Mouse (Mus musculus): ENCODE data around the gene Actl11. TPM values are rescaled to one million over a fixed set of nuclear protein-coding genes. Genes with fewer than 3 reads are reported as not detected.

Gene Actl11
- total RNA-seq (2022) = not detected

DNA sequence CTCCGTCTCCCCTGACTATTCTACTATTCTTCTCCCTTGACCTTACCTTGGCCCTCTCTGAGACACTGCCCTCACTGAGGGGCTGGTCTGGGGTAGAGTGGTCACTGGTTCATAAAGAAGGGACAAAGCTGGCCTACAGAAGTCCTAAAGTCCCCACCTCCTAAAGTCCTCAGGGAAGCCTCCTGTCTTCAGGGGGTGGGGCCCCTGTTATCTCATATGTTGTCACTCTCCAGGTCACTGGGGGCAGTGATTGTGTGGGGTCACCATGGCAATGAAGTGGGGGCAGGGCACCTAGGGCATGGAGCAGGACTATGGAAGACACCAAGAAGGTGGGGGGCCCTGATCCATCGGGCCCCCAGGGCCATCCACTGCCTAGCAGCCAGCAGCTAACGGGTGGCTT is at the start of gene Actl11:
Gene Actl11 (plus strand): TSS at position 301 of the 400 bp plus-strand sequence.
- no peak for DNase-seq (ENCODE audit: low spot score)

DNA sequence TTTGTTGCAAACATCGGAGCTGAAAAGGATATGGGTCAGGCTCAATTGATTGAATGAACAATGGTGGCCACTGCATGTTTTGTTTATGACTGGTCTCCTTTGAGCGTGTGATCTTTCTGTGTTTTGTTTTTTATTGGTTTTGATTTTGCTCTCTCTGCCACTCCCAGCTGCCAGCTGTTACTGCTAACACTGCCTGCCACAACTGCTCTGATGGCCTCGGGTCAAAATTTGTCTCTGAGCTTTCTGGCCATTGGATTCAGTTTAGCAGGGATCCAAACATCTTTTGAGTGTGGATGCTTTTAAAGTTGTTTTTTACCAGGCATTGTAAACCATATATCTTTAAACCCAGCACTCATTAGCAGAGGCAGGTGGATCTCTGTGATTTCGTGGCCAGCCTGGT is 47.9 kb upstream of the Actl11 start:
- DNase-seq (ENCODE audit: low spot score) = no peak

DNA sequence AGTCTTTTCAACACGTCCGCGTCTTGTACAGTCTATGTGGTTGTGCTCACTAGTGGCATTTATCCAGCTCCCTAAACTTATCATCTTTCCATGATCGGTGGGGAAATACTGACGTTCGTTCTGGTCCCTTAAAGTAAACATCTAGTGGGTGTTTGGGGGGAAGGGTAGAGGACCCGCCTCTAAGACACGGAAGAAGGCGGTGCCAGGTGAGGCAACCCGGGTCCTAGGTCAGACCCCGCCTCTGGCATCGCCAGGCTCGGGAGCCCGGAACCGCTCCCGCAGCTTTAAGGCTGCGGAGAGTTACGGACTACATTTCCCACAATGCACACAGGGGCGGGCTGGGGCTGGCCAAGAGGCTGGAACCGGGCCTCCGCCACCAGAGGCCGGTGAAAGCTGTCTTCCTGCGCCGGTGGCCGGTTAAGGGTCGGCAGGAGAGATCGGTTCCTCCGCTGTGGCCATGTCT is 40.4 kb upstream of the Actl11 start, which contains the start of gene Mon1a:
Gene Mon1a (plus strand): TSS at position 348 of the 463 bp plus-strand sequence.
- peak; percentile 89 for DNase-seq (ENCODE audit: low spot score)

DNA sequence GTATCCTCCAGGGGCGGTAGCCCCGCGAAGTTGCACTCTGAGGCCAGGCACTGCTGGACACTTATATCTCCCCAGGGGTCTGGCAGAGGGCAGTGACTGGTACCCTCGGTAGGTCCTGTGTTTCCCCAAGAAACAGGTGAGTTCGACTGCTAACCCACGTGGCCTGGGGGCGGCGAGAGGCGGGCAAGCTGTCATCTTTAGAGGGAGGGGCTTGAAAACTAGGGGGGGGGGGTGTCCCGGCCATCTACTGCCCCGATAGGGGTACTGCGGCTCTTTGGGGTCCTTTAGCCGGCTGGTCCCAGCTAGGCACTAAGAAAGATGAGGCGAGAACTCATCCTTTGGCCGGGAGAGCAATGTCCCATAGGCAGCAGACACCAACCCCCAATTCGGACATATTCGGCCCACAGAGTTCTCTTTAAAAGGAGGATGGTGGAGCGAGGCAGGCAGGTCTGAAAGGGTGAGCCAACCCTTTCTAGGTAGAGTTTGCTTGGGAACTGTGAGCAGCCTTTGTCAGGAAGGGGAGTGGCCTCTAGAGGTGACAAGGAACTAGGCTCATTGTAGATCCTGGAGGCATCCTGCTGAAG is 39.9 kb upstream of the Actl11 start:
- no peak for DNase-seq (ENCODE audit: low spot score)

DNA sequence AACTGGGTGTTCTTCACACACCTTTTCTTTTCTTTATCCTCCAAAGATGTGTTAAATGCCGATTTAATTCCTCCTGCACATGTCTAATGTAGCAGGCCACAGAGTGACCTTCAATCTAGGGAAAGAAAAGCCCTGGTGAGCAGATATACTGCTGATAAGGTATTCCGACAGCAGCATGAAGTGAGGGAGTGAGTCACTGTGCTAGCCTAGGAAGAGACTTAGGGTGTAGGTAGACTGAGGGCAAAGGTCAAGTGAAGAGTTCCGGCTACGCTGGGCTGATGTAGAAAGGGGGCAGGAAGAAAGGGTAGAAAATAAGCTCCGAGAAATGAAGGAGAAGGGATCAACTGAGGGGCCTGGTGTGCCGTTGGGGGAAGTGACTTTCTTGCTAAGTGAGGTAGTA is 38.0 kb upstream of the Actl11 start:
- DNase-seq (ENCODE audit: low spot score) = no peak

DNA sequence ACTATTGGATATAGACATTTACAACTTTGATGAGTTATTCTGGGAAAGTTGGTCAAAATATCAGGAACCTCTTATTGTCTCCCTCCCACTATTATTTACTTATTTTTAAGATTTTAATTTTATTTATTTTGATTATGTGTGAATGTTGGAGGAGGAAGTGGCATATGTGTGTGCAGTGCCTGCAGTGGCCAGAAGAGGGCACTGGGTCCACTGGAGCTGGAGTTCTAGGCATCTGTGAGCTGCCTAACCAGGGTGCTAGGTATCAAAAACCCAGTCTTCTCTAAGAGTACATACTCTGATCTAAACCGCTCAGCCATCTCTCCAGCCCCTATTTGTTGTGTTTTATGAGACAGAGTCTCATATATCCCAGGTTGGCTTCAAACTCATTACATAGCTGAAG is 37.2 kb upstream of the Actl11 start:
- DNase-seq (ENCODE audit: low spot score) = no peak

DNA sequence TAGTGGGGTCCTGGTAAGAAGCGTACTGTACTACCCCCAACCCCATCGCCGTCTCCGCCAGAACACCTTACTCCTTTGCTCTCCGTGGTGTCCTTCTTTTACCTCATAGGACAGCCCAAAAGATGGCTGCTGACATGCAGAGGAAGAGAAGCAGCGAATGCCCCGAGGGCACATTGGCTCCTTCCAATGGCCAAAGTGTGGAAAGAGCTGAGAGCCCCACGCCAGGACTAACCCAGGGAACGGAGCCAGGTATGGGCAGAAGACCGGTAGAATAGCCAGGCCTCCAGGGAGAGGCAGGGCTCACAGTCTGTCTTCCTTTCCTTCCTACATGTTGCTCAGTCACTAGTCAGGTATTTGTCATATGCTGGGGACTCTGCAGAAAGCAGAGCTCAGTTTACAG is 29.7 kb upstream of the Actl11 start:
- DNase-seq (ENCODE audit: low spot score) = no peak

DNA sequence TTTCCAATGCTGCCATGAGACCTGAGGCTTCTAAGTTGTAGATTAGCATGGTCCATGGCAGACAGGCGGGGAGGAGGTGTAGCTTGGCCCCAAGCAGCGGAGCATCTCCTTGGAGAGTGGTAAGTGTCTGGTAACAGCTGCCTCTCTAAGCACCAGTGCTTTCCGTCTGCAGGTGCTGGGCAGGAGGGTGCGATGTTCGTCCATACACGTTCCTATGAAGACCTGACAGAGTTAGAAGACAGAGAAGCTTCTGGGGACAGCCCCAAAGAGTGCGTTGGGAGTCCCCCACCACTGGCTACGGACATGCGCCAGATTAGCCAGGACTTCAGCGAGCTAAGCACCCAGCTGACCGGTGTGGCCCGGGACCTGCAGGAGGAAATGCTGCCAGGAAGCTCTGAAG is 28.4 kb upstream of the Actl11 start:
- DNase-seq (ENCODE audit: low spot score) = no peak

DNA sequence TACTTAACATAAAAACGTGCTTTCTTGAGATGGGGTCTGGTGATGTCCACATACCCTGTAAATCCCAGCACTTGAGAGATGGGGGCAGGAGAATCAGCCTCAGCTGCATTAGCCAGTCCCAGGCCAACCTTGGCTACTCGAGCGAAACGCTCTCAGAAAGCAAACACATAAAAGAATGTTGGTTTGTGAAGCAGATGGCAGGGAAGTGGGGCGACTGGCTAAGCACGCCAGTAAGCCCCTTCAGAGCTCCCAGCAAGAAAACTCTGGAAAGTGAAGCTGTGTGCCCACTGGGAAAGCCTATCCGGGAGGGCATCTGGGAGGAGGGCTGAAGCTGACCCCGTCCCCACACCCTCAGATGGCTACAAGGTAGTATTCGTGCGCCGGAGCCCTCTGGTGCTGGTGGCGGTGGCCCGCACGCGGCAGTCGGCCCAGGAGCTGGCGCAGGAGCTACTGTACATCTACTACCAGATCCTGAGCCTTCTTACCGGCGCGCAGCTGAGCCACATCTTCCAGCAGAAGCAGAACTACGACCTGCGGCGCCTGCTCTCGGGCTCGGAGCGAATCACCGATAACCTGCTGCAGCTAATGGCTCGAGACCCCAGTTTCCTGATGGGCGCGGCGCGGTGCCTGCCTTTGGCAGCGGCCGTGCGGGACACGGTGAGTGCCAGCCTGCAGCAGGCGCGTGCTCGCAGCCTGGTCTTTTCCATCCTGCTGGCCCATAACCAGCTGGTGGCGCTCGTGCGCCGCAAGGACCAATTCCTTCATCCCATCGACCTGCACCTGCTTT is 27.2 kb upstream of the Actl11 start:
- no peak for DNase-seq (ENCODE audit: low spot score)

DNA sequence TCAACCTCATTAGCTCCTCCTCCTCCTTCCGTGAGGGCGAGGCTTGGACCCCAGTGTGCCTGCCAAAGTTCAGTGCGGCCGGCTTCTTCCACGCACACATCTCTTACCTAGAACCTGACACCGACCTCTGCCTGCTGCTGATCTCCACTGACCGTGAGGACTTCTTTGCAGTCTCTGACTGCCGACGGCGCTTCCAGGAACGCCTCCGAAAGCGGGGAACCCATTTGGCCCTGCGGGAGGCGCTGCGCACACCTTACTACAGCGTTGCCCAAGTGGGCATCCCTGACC is 26.7 kb upstream of the Actl11 start:
- no peak for DNase-seq (ENCODE audit: low spot score)

DNA sequence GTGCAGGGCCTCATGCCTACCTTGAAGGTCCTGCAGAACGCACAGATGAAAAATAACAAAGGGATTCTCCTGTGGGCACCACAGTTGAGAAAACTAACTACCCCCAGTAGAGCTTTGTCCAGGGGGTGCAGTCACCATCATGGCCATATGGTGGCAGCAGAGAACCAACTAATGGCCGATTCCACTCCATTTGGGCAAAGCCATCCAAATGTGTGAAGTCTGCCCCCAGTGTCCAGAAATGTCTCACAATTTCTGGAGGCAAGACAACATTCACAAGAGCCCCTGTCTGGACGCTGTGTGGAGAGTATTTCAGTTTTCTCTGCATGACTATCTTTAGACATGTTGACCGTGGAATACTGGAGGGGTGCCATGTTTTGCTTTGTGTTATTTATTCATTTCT is 23.5 kb upstream of the Actl11 start:
- DNase-seq (ENCODE audit: low spot score) = peak; percentile 91

DNA sequence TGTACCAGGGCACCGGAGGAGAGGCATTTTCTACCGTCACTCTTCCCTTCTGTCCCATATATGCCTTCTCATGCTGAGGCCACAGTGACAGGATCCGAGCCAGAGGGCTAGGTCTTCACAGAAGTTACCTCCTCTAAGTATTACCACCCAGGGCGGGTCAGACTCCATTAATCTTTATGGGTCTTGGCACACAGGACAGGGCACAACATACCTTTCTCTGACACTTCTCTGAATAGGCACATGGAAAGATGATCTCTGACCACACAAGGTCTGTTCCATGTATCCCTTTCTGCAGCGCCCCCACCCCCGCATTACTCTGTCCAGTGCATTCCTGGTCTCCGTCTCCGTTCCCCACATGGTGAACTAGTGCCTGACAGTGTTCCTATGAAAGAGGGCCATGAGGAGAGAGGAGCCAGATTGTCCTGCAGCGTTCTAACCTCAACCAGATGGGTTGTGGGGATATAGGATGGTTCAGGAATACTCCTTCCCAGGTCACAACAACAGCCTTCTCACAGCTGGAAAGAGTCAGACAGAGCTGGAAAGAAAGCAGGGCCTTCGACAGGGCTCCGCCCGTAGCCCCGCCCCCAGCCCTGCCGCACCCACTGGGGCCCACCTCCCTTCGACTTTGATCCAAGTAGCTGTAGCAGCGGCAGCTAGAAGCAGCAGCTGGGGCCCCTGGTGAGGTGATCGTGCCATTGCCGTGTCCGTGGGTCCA is 21.9 kb upstream of the Actl11 start, which contains the start of gene Mst1r:
Gene Mst1r (plus strand): TSS at position 622 of the 715 bp plus-strand sequence.
- peak; percentile 79 for DNase-seq (ENCODE audit: low spot score)

DNA sequence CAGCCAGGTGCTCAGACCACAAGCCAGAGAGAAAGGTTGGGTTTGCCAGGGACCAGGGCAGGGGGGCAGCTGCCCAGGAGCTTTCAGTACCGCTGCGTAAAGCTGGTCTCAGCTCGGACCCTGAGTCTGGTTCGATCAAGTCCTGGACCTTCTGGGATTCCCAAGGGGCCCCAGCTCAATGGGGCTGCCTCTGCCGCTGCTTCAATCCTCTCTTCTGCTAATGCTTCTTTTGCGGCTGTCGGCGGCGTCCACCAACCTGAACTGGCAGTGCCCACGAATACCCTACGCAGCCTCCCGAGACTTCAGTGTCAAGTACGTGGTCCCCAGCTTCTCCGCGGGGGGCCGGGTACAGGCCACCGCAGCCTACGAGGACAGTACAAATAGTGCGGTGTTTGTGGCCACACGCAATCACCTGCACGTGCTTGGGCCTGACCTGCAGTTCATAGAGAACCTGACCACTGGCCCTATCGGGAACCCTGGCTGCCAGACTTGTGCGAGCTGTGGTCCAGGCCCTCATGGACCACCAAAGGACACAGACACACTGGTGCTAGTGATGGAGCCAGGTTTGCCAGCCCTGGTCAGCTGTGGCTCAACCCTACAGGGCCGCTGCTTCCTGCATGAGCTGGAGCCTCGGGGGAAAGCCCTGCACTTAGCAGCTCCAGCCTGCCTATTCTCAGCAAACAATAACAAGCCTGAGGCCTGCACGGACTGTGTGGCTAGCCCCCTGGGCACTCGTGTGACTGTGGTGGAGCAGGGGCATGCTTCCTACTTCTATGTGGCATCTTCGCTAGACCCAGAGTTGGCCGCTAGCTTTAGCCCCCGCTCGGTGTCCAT is 21.1 kb upstream of the Actl11 start:
- no peak for DNase-seq (ENCODE audit: low spot score)

DNA sequence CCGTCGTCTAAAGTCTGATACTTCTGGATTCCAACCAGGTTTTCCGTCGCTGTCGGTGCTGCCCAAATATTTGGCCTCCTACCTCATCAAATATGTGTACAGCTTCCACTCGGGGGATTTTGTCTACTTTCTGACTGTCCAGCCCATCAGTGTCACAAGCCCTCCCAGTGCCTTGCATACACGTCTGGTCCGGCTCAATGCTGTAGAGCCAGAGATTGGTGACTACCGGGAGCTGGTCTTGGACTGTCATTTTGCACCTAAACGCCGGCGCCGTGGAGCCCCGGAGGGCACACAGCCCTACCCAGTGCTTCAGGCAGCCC is 20.5 kb upstream of the Actl11 start:
- no peak for DNase-seq (ENCODE audit: low spot score)

DNA sequence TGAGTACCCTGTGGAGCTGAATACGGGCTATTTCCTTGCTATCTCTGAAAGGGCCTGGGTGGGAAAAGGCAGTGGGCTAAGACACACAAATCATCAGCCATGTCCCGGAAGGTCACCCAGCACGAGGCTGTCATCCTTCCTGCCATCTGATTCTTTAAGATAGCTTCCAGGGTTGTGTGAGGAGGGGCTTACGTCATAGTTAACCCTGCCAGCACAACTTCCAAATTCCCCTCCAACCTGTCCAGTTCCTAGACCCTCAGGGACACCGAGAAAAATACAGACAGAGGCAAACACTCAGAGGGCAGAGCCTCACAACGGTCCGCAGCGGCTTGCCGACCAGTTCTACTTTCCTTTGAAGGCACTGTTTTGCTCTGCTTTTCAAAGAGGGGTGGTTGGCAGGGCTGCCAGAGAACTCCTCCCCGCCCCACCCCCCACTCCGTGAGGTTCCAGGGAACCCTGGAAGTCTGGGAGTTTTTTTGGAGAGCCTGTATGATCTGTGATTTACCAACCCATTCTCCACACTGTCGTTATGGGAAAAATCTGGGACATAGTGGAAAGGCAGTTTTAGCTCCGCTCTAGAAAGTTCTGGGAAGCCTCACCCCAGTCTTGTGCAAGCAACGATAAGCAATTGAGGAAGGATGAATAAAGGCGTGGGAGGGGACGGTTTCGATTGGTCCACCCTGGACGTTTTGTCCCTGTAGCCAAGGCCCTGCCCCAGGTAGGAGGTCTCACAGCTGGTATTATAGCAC is 19.7 kb upstream of the Actl11 start:
- peak; percentile 72 for DNase-seq (ENCODE audit: low spot score)

DNA sequence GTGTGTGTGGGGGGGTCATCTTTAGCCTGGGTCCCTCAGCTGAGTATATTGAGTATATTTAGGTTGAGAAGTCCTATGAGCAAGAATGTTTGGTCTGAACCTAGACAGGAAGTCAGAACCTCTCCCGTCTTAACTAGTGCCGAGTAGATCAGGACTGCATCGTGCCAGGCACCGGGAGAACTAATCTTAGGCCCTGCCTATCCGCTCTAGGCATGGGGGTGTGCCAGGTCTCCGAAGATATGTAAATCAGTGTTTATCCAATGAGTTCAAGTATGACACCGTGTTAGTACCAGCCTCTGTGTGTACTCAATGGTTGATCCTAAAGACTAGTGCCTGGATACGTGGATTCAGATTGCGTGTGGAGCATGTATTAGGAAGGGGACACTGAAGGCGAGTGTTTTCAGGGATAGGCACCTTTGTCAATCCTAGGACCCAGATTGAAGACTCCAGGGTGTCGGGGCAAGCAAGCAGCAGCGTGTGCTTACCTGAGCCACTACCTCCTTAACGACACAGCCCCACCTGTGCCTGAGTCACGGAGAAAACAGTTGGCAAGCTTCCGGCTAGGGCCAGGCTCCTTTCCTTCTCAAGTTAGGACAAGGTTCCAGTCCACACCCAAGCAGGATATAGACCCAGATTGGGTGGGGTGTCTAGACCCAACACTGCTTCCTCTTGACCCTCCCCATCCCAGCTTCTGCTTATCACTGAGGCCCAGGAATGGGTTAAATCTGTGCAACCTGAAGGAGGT is 18.1 kb upstream of the Actl11 start:
- no peak for DNase-seq (ENCODE audit: low spot score)

DNA sequence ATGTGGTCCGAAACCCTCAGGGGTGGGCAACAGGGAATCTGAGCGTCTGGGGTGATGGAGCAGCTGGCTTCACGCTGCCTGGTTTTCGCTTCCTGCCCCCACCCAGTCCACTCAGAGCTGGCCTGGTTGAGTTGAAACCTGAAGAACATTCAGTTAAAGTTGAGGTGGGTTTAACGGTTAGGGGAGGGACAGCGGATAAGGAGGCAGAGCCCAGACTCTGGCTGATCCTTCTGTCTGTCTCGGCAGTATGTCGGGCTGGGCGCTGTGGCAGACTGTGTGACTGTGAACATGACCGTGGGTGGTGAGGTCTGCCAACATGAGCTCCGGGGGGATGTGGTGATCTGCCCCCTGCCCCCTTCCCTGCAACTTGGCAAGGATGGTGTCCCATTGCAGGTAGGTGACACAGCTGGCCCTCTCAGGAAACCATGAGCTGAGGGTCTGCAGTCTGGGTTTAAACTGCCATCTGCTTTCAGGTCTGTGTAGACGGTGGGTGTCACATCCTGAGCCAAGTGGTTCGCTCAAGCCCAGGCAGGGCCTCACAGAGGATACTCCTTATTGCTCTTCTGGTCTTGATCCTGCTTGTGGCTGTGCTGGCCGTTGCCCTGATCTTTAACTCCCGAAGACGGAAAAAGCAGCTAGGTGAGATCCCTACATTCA is 13.4 kb upstream of the Actl11 start:
- no peak for DNase-seq (ENCODE audit: low spot score)

DNA sequence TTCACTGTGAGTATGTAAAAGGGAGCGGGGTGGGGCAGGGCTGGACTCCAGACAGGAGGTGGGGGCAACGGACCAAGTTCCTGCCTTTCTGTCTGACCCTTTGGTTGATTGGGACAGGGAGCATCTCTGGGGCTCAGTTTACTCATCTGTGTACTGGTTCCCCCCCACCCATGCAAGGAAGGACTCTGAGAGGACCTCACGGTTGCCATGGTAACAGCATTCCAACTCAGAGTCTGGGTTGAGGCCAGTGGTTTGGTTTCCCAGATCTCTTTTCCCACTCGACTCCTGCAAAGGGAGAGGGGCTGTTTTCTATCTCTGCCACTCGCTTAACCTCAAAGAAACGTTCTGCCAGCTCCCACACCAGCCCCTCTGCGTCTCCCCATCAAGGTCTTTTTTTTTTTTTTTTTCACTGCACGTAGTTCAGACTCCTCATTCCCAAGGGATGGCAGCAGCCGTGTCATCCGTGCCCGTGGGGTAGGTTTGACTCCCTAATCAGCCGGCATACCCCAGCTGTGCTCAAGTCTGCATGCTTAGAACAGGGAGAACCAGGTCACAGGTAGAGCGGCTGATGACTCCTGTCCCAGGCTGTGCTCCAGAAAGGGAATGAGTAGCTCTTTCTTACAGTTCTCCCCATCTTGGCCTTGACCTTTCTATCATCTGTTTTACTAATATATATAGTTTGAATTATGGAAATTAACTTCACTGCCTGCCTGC is 10.2 kb upstream of the Actl11 start:
- no peak for DNase-seq (ENCODE audit: low spot score)

DNA sequence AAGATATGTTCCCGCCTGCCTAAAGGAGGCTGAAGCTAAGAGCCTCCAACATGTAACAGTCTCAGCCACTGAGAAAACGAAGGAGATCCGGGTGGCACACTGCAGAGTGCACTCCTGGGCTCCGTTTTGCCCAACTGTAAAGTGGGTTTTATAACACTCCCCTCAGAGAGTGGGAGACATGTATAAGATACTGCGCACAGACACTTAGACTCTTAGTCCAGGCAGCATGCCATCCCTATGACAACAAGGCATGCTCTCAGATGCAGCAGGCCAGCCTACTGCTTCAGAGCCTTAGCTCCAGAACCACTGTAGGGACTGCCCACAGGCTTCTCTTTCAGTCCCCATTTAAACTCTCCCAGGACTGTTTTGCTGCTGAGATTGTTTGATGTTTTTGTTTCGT is 9.4 kb upstream of the Actl11 start:
- DNase-seq (ENCODE audit: low spot score) = no peak
